Mouse (Mus musculus) mature B cell (primary cell): ENCODE measurements around the gene C1qtnf3.

Source experiments
- in situ Hi-C: fragments of 300-500 bp; cut with MboI; formaldehyde crosslinking; loops from 2 replicates; pipeline ENCODE4 v1.14.3; 2019

C1qtnf3 gene

GRCm38 (mm10) chr15:10951951-10952759 is at the start of gene C1qtnf3:
Gene C1qtnf3, plus strand, starts transcription at chr15:10952332.
- in situ Hi-C loops: no loop called here

DNA sequence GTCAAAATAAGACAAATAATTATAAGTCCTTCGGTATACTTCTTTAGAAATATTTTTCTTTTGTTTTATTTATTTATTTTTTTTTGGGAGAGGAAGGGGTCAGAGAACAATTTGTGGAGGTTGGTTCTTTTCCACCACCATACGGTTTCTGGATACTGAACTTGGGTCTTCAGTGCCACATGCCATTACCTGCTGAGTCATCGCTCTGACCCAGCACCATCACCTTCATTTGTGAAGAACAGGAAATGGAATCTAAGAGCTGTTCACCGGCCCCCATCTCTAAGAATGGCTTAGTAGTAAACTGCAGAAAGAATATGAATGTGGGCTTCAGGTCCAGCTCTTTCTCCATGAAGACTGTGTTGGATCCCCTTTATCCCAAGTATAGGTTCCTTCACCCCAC is 49.8 kb upstream of the C1qtnf3 start:
- in situ Hi-C loops: no loop called here

DNA sequence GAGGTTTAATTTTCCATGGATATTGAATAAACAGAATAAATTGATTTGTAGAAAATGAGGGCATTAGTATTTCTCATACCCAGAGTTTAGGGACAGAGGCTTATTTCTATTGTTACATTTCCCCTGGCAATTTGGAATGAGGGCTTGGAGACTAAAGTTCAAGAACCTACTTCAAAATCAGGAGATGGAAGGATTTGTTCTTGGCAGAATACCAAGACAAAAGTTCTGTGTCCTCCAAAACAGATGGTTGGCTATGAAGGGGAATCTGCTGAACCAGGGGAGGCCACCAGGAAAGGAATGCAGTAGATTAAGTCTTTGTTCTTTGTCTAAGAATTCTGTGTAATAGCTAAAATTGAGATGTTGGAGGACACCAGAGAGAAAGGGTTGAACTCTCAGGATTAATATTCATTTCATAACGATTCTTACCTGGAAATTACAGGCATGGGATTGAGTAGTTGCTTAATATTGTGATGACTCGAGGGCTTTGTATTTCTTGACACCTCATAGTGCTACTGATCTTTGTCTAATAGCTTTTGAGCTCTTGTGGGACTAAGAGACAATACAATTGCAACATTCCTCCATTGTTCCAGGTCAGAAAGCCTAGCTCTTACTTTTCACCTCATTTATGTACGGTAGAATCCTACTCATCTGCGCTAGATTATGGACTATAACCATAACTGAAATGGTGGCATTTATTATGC is 35.4 kb upstream of the C1qtnf3 start:
- in situ Hi-C loops: no loop called here

DNA sequence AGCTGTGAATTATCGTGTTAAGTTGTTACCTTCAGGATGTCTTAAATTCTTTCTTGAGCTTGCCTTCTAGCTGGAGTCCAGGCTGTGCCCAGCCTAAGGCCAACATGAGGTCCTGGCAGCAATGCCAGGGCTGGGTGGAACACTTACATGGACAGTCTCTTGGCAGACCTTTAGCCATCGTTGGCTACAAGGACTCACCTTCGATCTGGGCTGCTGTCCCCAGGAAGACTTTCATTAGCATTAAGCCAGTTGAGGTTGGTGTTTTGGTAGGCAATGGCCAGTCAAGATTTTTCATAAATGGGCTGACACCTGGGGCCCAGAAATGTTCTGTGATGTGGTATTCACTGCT is 34.8 kb upstream of the C1qtnf3 start:
- in situ Hi-C loops: no loop called here

GRCm38 (mm10) chr15:10920212-10920611 is 31.9 kb upstream of the C1qtnf3 start:
- in situ Hi-C loops: no loop called here

DNA sequence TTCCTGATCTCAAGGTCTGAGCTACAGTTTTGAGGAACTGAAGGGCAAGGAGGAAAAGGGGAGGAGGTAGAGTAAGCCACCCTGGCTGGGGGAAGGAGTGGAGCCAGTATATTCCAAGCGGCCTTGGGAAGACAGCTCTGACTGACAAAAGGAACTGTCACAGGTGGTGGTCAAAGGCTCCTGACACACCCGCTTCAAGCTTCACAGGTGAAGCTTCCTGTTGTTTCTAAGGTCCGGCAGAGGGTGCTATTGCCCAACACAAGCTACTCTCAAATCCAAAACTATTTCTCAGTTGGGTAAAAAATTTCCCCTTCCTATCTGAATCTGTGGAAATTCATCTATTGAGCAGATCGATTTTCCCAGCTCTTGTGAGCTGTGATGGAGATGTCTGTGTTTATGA is 31.1 kb upstream of the C1qtnf3 start:
- in situ Hi-C loops: no loop called here

- in situ Hi-C loops: no loop called here
These were observed 30.1 kb upstream of the C1qtnf3 start for GRCm38 (mm10) chr15:10922061-10922460.

- in situ Hi-C loops: no loop called here
These were observed 29.6 kb upstream of the C1qtnf3 start for GRCm38 (mm10) chr15:10922570-10922969.

- in situ Hi-C loops: no loop called here
These were observed 28.8 kb upstream of the C1qtnf3 start for GRCm38 (mm10) chr15:10923076-10923995.

DNA sequence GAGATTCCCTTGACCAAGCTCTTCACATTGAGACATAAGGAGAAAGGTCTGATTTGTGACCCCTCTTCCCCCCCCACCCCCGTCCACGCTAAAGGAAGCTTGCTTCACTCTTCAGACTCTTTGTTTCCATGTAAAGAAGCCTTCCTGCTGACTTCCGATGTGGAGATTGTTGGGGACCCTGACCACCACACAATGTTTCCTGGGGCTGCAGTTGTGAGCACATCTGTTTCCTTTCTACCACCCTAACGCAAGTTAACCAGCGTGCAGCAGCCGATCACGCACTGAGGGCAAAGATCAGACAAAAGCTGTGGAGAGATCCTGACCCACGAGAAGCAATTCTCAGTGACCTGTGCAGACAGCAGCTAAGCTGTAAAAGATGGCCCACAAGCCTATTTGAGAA is 24.8 kb upstream of the C1qtnf3 start:
- in situ Hi-C loops: no loop called here

DNA sequence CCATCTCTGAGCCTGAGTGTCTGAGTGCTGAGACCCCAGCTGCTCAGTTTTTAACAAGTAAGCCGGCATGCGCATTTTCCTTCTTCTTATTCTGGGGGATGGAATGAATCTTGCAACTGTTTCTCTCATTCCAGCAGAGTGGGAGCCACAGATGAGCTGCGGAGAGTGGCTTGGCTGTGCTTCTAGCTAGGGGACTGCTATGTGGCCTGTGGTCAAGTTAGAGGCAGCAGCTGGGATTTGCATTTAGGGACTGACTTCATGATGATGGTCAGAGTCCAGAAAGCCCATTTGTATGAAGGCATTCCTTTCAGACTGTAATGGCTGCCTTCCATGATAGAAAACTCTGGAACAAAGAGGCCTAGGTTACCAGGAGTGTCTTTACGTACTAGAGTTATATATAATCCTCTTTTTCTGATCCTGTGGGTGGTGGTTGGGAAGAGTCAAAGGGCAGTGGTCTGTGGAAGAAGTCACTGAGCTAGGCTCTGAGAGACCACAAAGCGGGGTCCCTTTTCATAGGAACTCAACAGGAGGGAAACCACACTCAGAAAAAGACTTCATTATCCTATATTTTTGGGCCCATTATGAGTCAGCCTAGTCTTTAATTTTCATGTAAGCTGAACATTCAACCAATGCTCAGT is 23.4 kb upstream of the C1qtnf3 start:
- in situ Hi-C loops: no loop called here

- in situ Hi-C loops: no loop called here
These were observed 18.2 kb upstream of the C1qtnf3 start for GRCm38 (mm10) chr15:10933930-10934329.

DNA sequence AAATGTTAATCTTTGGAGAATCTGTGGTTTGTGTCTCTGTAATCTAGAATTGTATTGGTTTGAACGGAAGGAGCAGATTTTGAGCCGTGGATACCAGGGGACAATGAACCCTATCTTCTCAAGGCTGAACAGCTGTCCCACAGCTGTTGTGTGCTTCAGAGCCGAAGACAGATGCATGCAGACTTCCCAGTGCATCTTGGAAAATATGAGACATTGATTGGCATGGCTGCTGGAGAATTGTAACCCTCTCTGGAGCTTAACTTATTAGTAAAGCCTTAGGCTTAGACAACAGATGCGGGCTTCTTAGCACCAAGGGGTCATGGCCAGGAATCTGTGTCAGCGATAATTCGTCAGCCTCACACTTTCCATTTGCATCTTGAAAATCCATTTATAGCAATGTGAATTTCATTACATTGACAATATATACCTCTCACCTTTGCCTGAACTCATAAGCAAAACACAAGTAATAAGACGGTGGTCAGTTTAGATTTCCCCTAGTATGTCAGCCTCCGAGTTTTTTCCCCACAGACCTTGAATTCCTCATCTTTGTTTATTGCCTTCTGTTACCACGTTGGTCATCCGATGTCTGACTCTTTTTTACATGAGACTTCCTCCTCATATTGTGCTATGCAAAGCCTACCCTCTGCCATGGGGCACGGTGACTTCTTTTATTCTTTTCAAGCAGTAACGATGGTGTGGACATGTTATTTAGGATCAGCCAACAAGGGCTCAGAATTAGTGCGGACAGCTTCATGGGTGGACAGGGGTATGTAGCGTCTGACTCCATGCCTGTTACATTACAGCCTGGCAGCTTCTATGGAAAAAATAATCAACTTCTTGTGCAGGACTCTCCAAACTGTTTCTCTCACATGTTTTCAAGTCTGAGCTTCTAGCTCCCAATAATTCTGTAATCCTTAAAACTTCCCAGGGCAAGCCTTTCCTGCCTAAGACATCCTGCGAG is 11.7 kb upstream of the C1qtnf3 start:
- in situ Hi-C loops: no loop called here

DNA sequence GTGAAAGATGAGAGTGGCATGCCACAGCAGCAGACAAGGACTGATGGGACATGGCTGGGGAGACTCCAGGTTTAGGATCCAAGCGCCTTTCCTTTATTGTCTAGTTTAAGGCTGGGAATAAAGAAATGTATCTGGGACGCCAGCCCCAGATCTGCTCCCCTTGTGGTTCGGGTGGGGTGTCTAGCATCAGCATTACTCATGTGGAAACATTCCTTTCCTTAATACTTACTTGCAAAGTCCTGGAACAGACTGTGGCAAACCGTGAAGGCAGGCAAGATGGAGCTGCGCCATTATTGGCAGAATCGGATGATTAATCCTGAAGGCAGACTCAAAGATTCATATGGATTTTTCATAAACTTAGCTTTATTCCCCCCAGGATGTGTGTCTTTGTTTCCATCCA is 10.2 kb upstream of the C1qtnf3 start:
- in situ Hi-C loops: no loop called here

GRCm38 (mm10) chr15:10947852-10948251 is 4.3 kb upstream of the C1qtnf3 start:
- in situ Hi-C loops: no loop called here

GRCm38 (mm10) chr15:10952760-10953305 is 701 bp downstream of the C1qtnf3 start:
- in situ Hi-C loops: no loop called here

- in situ Hi-C loops: no loop called here
These were observed 1.3 kb downstream of the C1qtnf3 start for GRCm38 (mm10) chr15:10953465-10953864.

- in situ Hi-C loops: no loop called here
These were observed 2.4 kb downstream of the C1qtnf3 start for GRCm38 (mm10) chr15:10954381-10955016.

GRCm38 (mm10) chr15:10955156-10955555 is 3.0 kb downstream of the C1qtnf3 start:
- in situ Hi-C loops: no loop called here

DNA sequence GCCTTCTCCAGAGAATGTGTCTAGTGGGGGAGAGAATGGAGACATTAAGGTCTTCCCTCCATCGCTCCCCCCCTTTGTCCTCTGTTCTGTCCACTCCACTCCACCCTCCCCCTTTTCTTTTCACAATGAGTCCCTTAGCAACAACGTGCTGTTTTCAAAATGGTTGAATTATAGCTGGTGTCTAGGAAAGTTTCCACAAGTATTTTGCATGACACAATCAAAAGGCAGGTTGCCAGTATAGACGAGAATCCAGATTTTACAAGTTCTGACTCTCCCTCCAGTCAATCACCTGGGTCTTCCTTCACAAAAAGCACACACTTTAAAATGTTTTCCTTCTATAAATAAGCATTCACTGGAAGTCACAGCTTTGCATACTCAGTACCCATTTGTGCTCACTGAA is 4.6 kb downstream of the C1qtnf3 start:
- in situ Hi-C loops: no loop called here
